Mouse (Mus musculus) MEL (cell line): ENCODE data around the gene Cfi.

Experiments used
- CTCF ChIP-seq, 3 experiments: IDR thresholded peaks in 2 of 3; conservative IDR thresholded peaks in 1 of 3; 2 replicates each; pipeline ENCODE4 v1.5.1; 2011 to 2012; ENCODE audit warnings: low read length in 3 of 3, low read depth in 2 of 3, mild to moderate bottlenecking in 2 of 3, improper control_type of control experiment in 1 of 3, inconsistent platforms in 1 of 3, mixed read lengths in 1 of 3, moderate library complexity in 1 of 3; ENCODE audit not compliant: control insufficient read depth in 1 of 3, insufficient read depth in 1 of 3, poor library complexity in 1 of 3, severe bottlenecking in 1 of 3
- EP300 ChIP-seq, 2 experiments: IDR thresholded peaks; 2 replicates each; pipeline ENCODE4 v1.6.1; 2011; ENCODE audit warnings: improper control_type of control experiment in 2 of 2, low read length in 2 of 2, low read depth in 1 of 2, mild to moderate bottlenecking in 1 of 2
- HCFC1 ChIP-seq: IDR thresholded peaks from 2 replicates; pipeline ENCODE4 v1.6.1; 2012; ENCODE audit warnings: low read depth, mild to moderate bottlenecking, inconsistent platforms, low read length, improper control_type of control experiment, moderate library complexity
- MAZ ChIP-seq: IDR thresholded peaks from 2 replicates; pipeline ENCODE4 v1.6.1; 2012; ENCODE audit warnings: low read depth, mild to moderate bottlenecking, inconsistent platforms, low read length, improper control_type of control experiment
- MXI1 ChIP-seq: IDR thresholded peaks from 2 replicates; pipeline ENCODE4 v1.6.1; 2011; ENCODE audit warnings: mild to moderate bottlenecking, low read depth, low read length, improper control_type of control experiment
- NRF1 ChIP-seq: IDR thresholded peaks from 2 replicates; pipeline ENCODE4 v1.6.1; 2014; ENCODE audit warnings: low read depth, mild to moderate bottlenecking, inconsistent platforms, low read length, improper control_type of control experiment, moderate library complexity; ENCODE audit not compliant: poor library complexity, insufficient read depth, severe bottlenecking
- POLR2A ChIP-seq, 2 experiments: IDR thresholded peaks; 2 replicates each; pipeline ENCODE4 v1.6.1; 2011 to 2012; ENCODE audit warnings: low read length in 2 of 2, mild to moderate bottlenecking in 2 of 2, control low read depth in 1 of 2, improper control_type of control experiment in 1 of 2, low read depth in 1 of 2, moderate library complexity in 1 of 2; ENCODE audit not compliant: control insufficient read depth in 1 of 2, insufficient read depth in 1 of 2, poor library complexity in 1 of 2
- RCOR1 ChIP-seq: IDR thresholded peaks from 2 replicates; pipeline ENCODE4 v1.6.1; 2012; ENCODE audit warnings: low read depth, mild to moderate bottlenecking, inconsistent platforms, low read length, improper control_type of control experiment
- TBP ChIP-seq: IDR thresholded peaks from 2 replicates; pipeline ENCODE4 v1.8.0; 2011; ENCODE audit warnings: low read depth, low read length, improper control_type of control experiment
- ZKSCAN1 ChIP-seq: IDR thresholded peaks from 2 replicates; pipeline ENCODE4 v1.6.1; 2012; ENCODE audit warnings: low read depth, mild to moderate bottlenecking, inconsistent platforms, low read length, improper control_type of control experiment, moderate library complexity

DNA sequence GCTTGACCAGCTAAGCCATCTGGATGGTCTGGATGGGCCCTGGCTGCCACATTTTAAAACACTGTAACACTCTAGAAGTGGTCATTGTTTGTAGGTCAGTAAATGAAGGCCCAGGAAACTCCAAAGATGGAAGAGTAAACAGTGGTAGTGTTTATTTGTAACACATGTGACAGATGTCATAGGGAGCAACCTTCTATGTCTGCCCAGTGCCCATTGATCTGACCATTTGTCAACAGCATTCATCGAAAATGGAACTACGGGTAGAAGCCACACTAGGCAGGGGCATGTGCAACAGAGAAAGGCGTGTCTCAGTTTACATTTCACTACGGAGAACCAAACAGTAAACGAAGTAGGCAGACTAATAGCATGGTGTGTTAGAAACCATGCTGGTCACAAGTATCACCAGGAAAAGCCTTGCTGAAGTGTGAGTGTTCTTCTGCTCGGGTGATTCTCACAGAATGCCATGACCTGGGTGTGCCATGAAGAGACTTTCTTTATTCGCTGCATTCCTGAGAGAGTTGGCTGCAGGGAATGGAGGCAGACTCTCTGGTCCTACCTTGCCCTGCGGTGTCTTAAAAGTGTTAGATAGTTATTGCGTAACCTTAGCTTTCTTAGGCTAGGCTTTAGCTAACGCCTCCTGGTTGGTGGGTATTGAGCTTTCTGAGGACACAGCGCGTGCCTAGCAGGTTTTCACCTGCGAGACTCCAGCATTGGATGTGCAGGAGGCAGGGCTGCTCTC, 52.3 kb downstream of the Cfi start:
- no peak for TF ChIP-seq POLR2A (IDR thresholded peaks at IDR 0.05; ENCODE audit: control insufficient read depth in 1 of 2, insufficient read depth in 1 of 2, low read depth in 1 of 2, low read length in 2 of 2, poor library complexity in 1 of 2)
- no peak for TF ChIP-seq CTCF (IDR thresholded peaks at IDR 0.05 in 2 of 3, conservative IDR thresholded peaks at IDR 0.05 in 1 of 3; ENCODE audit: control insufficient read depth in 1 of 3, insufficient read depth in 1 of 3, low read depth in 2 of 3, low read length in 3 of 3, poor library complexity in 1 of 3, severe bottlenecking in 1 of 3)
- no peak for TF ChIP-seq MAZ
- no peak for TF ChIP-seq HCFC1
- no peak for TF ChIP-seq NRF1
- TF ChIP-seq RCOR1: no peak
- TF ChIP-seq MXI1: no peak
- no peak for TF ChIP-seq EP300 (IDR thresholded peaks at IDR 0.05; ENCODE audit: low read depth in 1 of 2, low read length in 2 of 2)
- TF ChIP-seq TBP: no peak
- TF ChIP-seq ZKSCAN1: no peak
